Mouse (Mus musculus): ENCODE data around the gene Snrnp70.
A peak's percentile ranks its signal among the peaks of the same experiment; 100 is the strongest.
"Not testable (repeated sequence)": the region's sequence is repeated elsewhere in the genome, so short reads cannot be mapped to it uniquely, and the experiment has no call there.

Gene Snrnp70

GRCm38 (mm10) chr7:45368178-45368577, 27.4 kb downstream of the Snrnp70 start:
- no peak for DNase-seq (ENCODE audit: low spot score)

DNA sequence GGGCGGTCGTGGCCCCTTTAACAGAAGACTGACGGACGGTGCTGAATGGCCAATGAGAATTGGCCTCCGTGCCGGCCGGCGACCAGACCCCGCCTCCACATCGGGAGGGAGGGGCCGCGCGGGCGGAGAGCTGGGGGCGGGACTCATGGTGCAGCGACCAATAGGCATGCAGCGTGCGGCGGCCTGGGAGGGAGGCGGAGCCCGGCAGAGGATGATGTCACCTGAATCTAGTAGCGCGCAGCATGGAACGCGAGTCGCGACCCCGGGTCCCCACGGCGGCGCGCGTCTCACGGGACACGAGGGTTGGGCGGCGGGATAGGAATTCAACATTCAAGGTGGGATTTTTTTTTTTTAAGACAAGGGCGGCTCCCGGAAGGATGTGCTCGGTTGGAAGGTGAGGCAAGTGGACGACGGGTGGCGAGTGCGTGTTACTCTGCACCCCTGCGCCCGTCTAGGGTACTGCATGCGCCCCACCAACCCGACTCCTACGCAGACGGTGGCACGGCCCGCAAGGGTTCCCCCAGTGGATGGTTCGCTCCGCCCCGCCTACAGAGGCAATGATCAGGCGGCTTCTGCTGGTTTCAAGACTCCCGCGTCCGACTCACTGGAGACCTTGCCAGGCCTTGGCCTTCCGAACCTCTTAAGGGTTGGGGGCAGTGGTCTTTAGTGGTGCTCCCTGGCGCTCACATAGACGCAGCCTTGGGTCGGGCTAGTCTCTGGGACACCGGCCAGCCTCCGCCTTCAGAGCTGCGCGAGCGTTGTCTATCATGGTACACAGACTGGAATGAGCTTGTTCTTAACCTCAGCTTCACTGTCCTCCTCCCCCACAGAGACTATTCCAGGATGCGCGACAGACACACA, 28.3 kb downstream of the Snrnp70 start:
- peak; percentile 97 for DNase-seq (ENCODE audit: low spot score)

DNA sequence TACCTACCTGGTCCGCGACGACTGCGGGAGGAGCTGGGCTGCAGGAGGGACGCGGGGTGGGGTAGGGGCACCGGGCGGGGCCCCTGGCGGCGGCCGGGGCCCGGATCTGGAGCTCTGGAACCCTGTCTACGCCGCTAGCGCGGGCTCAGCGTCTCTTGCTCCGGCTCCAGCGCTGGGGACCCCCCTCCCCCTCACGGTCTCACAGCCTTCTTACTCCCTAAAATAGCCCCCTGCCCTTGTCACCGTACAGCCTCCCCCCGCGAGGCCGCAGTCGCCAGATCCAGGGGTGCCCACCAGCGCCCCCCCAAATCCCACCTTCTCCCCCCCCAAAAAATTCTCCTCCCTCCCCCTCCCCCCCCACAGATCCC, 28.9 kb downstream of the Snrnp70 start, which contains the start of gene Ppfia3:
Ppfia3 (minus strand) TSS at position 368 of the 368 bp plus-strand sequence.
- DNase-seq (ENCODE audit: low spot score): no peak

- peak; percentile 60 for DNase-seq (ENCODE audit: low spot score)
Observed at GRCm38 (mm10) chr7:45365742-45366651, 29.5 kb downstream of the Snrnp70 start.

- DNase-seq (ENCODE audit: low spot score): no peak
Observed at GRCm38 (mm10) chr7:45363983-45364382, 31.6 kb downstream of the Snrnp70 start.

DNA sequence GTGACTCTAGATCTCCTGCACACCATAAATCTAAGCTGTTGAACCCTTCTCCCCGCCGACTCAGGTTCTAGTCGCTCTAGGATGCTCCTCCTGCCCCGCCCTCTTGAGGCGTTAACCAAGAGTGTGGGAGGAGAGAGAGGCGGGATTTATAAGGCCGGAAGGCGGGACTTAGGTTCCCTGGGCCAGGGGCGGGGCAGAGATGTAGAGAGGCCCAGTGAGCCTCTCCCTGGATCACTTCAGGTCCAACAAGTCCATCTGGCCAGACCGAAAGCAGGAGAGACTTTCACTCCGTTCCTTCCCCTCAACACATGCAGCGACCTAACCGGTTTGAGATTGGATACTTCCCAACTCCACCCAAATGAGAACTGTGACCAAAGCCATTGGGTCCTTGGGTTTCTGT, 32.7 kb downstream of the Snrnp70 start:
- DNase-seq (ENCODE audit: low spot score): peak; percentile 85

DNA sequence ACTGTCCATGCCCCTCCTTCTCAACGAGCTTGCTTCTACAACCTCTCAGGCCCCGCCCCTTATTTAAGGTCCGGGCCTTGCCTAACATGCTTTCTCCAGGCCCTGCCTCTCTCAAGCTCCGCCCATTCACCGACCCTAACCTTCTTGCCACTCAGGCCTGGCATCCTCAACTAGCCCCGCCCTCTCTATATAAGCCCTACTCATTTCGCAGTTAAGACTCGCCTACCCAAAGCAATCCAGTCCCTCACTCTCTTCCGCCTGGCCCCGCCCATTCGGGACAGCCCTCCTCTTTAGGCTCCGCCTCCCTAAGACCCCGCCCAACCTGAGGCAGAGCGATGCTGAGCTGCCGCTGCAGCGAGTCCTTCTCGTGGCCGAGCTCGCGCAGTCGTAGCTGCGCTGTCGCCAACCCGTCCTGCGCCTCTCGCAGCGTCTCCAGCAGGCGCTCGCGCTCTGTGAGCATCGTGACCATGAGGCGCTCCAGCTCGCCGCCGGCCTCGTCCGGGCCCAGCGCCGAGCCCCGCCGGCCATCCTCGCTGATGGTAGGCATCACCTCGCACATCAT, 34.2 kb downstream of the Snrnp70 start:
- DNase-seq (ENCODE audit: low spot score): peak; percentile 93

DNA sequence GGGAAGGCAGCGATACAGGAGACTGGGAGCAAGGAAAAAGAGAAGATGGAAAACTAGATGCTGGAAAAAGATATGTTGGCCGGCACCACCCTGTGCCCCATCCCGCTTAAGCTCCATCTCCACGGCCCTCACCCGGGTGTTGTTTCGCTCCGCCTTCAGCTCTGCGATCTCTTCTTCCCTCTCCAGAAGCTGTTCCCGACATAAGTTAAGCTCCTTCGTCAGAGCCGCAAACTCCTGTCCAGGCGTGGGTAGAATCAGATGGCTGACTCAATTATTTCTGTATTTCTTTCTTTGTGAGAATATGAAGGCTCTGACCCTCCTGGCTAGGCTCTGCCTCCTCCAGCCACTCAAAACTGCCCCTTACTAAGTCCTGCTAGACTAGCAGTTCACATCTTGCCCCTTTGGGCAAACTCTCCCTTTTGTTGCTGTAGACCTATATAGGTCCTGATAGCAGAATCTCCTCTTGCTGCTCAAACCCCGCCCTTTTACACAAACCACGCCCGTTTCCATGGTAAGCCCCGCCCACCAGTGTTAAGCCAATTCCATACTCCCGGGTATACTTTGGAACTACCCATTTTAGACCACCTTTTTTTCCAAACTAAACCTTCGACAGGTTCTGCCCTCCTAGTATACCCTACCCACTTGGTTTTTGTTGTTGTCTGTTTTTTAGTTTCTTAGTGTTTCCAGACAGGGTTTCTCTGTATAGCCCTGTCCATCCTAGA, 35.0 kb downstream of the Snrnp70 start:
- DNase-seq (ENCODE audit: low spot score): no peak

DNA sequence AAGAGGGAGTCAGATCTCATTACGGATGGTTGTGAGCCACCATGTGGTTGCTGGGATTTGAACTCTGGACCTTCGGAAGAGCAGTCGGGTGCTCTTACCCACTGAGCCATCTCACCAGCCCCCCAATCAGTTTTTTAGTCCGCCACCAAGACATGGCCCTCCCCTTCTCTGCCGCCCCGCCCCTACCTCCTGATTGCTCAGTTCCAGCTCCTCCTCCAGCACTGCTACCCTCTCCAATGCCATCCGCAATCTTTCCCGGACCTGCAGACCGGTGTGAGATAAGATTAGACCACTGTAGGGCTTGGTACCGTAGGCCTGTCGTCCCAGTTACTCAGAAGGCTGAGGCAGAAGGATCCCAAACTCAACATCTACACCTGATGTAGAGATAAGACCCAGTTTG, 36.5 kb downstream of the Snrnp70 start:
- DNase-seq (ENCODE audit: low spot score): not testable (repeated sequence)

DNA sequence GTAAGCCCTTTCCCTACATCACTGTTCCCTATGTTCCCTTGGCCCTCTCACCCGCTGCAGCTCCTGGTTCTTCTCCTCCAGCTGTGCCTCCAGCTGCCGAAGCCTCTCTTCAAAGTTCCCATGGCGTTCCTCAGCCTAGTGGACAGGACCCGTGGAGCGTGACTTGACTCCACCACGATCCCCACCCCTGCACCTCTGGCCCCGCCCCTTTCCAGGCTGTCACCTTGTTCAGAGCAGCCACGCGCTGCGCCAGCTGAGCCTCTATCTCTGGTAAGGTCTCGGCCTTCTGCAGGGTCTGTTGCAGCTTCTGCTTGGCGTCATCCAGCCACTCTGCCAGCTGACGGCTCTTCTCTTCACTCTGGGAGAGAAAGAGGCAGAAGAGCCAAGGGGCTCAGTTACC, 39.5 kb downstream of the Snrnp70 start:
- no peak for DNase-seq (ENCODE audit: low spot score)

- DNase-seq (ENCODE audit: low spot score): no peak
Observed at GRCm38 (mm10) chr7:45355318-45356020, 40.1 kb downstream of the Snrnp70 start.

DNA sequence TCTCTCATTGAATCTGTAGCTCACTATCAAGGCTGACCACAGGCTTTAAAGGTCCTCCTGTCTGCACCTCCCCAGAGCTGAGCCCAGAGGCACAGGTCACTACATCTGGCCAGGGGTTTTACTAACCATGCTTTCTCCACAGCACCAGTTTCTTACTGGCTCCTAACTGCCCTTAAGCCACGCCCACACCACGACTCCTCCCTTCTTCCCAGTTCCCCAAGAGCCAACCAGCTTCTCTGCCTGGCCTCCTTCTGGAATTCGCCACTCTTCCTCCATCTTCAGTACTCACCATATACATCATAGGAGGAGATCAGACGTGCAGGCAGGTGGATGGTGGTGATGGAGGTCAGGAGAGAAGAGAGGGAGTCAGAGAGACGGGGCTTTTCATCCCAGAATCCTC, 42.5 kb downstream of the Snrnp70 start:
- no peak for DNase-seq (ENCODE audit: low spot score)

DNA sequence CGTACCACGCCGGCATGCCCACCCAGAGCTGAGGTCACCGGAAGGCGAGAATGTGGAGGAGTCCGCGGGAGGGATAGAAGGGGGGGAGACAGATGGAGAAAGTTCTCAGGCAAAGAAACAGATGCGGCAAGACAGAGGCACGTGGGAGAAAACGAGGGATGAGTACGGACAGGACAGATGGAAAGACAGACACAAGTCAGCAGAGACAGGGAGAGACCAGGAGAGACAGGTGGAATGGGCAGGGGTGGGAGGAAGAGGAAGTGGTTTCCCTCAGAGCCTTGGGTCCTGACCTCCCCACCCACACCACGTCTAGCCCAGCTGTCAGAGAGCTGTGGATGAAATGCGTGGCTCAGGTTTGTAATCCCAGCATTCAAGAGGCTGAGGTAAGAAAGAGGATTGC, 48.6 kb downstream of the Snrnp70 start:
- DNase-seq (ENCODE audit: low spot score): no peak

DNA sequence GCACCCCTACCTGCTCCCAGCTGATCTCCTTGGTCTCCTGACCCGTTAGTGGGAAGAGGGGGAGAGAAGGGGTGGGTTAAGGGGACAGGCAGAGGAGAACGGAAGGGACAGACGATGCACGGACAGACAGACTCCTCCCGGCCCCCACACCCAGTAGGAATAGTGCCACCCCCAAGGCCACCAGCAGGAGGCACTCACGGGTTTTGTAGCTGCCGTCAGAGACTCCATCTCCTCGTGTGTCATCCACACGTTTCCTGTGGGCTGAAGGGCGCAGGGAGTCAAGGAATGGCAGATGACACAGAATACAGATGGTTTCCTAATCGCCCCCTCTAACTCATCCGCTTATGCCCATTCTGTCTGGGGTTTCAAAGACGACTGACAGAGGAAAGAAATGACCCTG, 52.0 kb downstream of the Snrnp70 start:
- no peak for DNase-seq (ENCODE audit: low spot score)

DNA sequence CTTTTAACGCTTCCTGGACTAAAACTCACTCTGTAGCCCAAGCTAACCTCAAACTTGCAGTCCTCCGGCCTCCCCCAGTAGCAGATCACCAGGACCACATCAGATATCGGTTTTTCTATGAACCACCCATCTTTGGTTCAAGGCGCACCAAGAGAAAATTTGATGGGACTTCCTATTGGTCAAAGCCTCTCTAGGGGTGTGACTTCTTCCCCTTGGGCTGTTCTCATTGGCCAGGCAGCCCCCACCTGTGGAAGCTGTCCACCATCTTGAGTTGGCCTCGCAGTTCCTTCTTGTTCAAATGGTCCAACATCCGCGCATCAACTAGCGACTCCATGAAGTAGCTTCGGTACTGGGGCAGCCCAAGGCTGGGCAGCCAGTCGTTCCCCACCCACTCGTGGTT, 53.5 kb downstream of the Snrnp70 start:
- no peak for DNase-seq (ENCODE audit: low spot score)

GRCm38 (mm10) chr7:45341303-45341702, 54.2 kb downstream of the Snrnp70 start:
- DNase-seq (ENCODE audit: low spot score): peak; percentile 92

- DNase-seq (ENCODE audit: low spot score): peak; percentile 92
Observed at GRCm38 (mm10) chr7:45340669-45341068, 54.9 kb downstream of the Snrnp70 start.

GRCm38 (mm10) chr7:45340066-45340442, 55.5 kb downstream of the Snrnp70 start:
- DNase-seq (ENCODE audit: low spot score): no peak

GRCm38 (mm10) chr7:45339410-45340065, 56.0 kb downstream of the Snrnp70 start:
- peak; percentile 89 for DNase-seq (ENCODE audit: low spot score)

DNA sequence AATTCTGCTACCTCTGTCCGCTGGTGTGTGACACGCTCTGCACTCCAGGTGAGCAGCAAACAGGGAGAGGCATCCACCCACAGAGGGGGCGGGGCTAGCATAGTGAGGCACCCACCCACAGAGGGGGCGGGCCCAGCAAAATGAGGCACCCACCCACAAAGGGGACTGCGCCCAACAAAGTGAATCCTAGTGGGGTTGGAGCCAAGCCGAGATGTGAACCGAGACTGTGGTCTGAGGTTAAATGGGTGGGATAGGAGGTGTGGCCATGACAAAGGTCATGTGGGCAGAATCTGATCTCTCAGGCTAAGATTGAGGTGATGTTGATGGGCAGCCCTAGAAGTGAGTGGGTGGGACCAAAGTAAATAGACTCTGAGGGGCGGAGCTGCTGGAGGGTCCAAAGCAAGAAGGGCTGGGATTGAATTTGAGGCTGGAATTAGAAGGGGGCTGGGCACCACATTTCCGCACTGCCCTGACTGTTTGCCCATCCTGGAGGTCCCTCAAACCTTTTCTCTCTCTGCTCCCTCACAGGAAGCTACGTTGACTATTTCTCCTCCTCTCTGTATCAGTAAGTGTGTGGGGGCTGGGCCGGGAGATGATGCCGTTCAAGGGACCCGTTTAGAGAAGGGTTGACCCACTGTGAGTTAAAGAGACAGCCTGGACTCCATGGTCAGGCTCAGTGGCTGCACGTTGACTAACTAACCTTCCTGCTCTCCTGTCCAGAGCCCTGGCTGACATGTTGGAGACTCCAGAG, 57.2 kb downstream of the Snrnp70 start:
- peak; percentile 71 for DNase-seq (ENCODE audit: low spot score)
